Mouse (Mus musculus) kidney, adult 18-20 months (tissue): ENCODE data around the gene Olfr131.
"Not testable (repeated sequence)": the region's sequence is repeated elsewhere in the genome, so short reads cannot be mapped to it uniquely, and the experiment has no call there.

Source experiments
- DNase-seq: peaks from one replicate; pipeline ENCODE4 v3.0.0; 2021

Olfr131 gene

GRCm38 (mm10) chr17:38088593-38088992 is at the start of gene Olfr131:
Gene Olfr131, minus strand, starts transcription at chr17:38088693.
- no peak for DNase-seq

DNA sequence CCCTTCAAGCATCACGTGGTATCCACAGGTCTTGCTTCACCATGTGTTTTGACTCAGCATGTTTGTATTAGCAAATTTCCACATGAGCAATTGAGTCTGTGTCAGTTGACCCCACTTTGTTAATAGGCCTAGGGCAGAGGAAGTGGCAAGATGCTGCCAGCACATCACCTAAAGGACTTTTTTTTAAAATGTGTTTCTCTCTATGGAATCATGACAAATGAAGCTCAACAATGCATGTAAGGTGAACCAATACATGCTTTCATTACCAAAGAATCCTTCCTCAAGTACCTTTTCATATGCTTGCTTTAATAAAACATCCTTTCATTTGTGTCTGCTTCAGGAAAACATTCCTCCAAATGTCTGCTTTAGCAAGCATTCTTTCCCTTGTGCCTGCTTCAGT is 45.9 kb upstream of the Olfr131 start, which contains the start of gene Olfr132:
Gene Olfr132, minus strand, starts transcription at position 101 of the 400 bp plus-strand sequence.
- no peak for DNase-seq

GRCm38 (mm10) chr17:38125371-38125770 is 36.9 kb upstream of the Olfr131 start:
- not testable (repeated sequence) for DNase-seq

DNA sequence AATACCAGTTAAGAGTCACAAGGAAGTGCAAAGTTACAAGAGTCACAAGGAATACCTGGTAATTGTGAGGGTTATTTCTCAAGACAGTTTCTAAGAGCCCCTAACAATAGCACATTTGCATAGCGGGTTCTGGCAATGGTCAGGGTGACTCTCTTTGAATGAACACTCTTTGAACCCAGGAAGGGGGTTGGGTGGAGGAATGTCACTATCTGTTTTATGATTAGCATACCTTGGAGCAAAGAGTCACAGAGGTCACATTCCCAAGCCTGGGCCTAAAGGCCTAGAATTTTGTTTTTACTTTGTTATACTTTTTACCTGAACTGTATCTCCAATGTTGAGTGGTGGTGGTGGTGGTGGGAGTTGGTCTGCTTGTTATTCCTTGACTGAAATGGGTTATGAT is 35.7 kb upstream of the Olfr131 start:
- not testable (repeated sequence) for DNase-seq

DNA sequence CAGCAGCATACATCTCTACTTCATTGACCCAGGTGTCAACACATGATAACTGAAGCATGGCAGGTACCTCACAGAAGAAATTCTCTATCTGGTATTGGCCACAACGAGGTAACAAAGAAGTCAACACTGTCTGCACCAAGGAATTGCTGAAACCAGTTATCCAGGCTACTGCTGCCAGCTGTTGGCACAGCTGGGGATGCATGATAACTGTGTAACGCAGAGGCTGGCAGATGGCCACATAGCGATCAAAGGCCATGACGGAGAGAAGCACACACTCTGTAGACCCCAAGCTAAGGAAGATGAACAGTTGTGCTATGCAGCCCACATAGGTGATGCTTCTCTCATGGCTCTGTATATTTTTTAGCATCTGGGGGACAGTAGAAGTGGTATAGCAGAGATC is 6.1 kb downstream of the Olfr131 start:
- no peak for DNase-seq

GRCm38 (mm10) chr17:38063621-38064020 is 24.9 kb downstream of the Olfr131 start, which contains the start of gene Olfr130:
Gene Olfr130, plus strand, starts transcription at chr17:38063921.
- no peak for DNase-seq

- DNase-seq, result no peak
These were observed 28.5 kb downstream of the Olfr131 start, which contains the start of gene Olfr129 for GRCm38 (mm10) chr17:38059979-38060378. Gene Olfr129, minus strand, starts transcription at chr17:38060079.
